Mouse (Mus musculus) T-helper 1 cell (primary cell): ENCODE data around the gene 1700061G19Rik.

Source experiments
- in situ Hi-C: fragments of 300-600 bp; cut with MboI, MseI; formaldehyde crosslinking; loops from one replicate; pipeline ENCODE4 v1.15.1; 2025; ENCODE audit warnings: high pct_unique_total_duplicates

Gene 1700061G19Rik

GRCm38 (mm10) chr17:56925998-56926397 lies 50.7 kb downstream of the 1700061G19Rik start:
- in situ Hi-C loops: no loop called here

DNA sequence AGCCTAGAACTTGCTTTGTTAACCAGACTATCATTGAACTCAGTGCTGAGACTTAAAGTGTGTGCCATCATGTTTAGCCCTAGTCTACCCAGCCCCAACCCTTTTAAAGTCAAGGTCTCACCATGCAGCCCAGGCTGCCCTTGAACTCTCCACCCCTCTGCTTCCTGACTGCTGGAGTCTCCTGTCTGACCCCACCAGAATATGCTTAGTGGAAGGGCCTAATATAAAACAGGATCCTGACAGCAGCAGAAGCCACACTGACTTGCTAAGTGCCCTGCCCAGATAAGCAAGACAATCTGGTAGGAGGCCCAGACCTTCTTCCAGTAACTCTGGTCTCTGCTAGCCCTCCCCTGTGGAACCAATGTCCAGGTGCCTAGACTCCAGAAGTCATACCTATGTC lies 53.8 kb downstream of the 1700061G19Rik start:
- in situ Hi-C loops: no loop called here

- in situ Hi-C loops: no loop called here
Measured at GRCm38 (mm10) chr17:56929530-56929929, 54.3 kb downstream of the 1700061G19Rik start.

DNA sequence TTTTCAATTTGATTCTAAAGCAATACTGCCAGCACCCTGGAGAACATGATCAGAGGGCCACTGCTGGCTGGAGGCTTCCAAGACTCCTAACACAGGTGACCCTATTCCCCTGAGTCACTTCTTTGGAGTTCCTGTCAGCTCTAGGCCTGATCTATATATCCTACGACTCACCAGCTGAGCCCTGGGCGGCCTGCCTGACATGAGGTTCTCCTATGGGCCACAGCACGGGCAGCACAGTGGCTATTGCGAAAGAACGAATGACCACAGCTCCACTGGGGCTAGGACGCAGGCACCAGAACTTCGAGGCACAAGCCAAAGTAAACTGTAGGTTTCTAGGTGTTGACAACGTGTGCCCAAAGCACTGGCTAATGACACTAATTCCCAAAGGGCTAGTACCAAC lies 54.7 kb downstream of the 1700061G19Rik start:
- in situ Hi-C loops: no loop called here

DNA sequence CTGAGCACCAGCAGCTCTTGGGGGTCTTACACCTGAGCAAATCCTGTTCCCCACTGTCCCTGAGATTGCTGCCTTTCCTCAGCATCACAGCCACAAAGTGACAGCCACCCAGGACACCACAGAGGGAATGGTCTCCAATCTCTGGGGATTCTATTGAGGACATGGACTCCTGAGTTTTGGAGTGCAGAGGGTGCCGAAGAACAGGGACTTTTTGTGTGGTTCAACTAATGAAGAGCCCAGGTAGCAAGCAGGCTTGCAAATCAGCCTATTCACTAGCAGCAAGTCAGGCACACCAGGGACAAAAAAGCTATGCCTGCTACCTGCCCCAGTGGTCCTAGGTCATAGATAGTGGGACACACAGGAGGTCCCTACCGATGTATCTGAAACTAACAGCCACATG lies 58.1 kb downstream of the 1700061G19Rik start:
- in situ Hi-C loops: no loop called here

GRCm38 (mm10) chr17:56934545-56935330 lies 59.5 kb downstream of the 1700061G19Rik start:
- in situ Hi-C loops: loop anchor here (5.0 kb wide), 1 partner anchor 43 kb away; no protein-coding TSS in a partner anchor

GRCm38 (mm10) chr17:56935363-56936131 lies 60.3 kb downstream of the 1700061G19Rik start, which contains the start of gene Mllt1:
Mllt1 (minus strand) TSS chr17:56935415.
- in situ Hi-C loops: loop anchor here (5.0 kb wide), 1 partner anchor 42 kb away; no protein-coding TSS in a partner anchor

DNA sequence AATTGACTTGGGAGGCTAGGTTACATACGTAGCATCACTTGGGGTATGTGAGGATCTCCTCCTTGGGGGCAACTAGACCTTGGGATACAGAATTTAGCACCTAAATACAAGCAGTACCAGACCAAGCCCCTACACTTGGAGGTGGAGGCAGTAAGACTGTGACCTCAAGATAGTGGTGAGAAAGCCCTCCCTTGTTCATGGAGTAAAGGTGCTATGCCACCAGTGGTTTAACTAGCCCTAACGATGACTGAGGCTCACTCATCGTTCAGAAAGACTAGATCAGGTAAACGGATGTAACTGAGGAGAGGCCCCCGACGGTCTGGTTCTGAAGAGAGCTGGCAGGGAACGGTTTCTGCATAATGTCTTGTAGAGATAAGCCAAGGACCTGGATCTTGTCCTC lies 61.5 kb downstream of the 1700061G19Rik start:
- in situ Hi-C loops: loop anchor here (5.0 kb wide), 1 partner anchor 41 kb away; no protein-coding TSS in a partner anchor
